Mouse (Mus musculus): ENCODE measurements around the gene Kctd18.
A peak's percentile ranks its signal among the peaks of the same experiment; 100 is the strongest.

Gene Kctd18

GRCm38 (mm10) chr1:57991277-57991676 lies 27.5 kb downstream of the Kctd18 start:
- no peak for DNase-seq (ENCODE audit: low spot score in 2 of 2)

- DNase-seq (ENCODE audit: low spot score in 2 of 2) = no peak
Measured at GRCm38 (mm10) chr1:57989052-57989600, 29.6 kb downstream of the Kctd18 start.

GRCm38 (mm10) chr1:57976860-57977259 lies 41.9 kb downstream of the Kctd18 start:
- DNase-seq (ENCODE audit: low spot score in 2 of 2) = no peak

GRCm38 (mm10) chr1:57971588-57971987 lies 47.2 kb downstream of the Kctd18 start:
- DNase-seq (ENCODE audit: low spot score in 2 of 2) = no peak

GRCm38 (mm10) chr1:57969327-57970271 lies 49.2 kb downstream of the Kctd18 start:
- peak; percentile 92 to 96 for DNase-seq (ENCODE audit: low spot score in 2 of 2)

GRCm38 (mm10) chr1:57955774-57956173 lies 63.0 kb downstream of the Kctd18 start:
- DNase-seq (ENCODE audit: low spot score in 2 of 2) = no peak

GRCm38 (mm10) chr1:57954376-57954765 lies 64.4 kb downstream of the Kctd18 start:
- no peak for DNase-seq (ENCODE audit: low spot score in 2 of 2)

- DNase-seq (ENCODE audit: low spot score in 2 of 2) = no peak
Measured at GRCm38 (mm10) chr1:57953586-57954375, 65.0 kb downstream of the Kctd18 start.

GRCm38 (mm10) chr1:57952509-57952908 lies 66.2 kb downstream of the Kctd18 start:
- no peak for DNase-seq (ENCODE audit: low spot score in 2 of 2)

- DNase-seq (ENCODE audit: low spot score in 2 of 2) = no peak
Measured at GRCm38 (mm10) chr1:57949716-57950115, 69.0 kb downstream of the Kctd18 start.

GRCm38 (mm10) chr1:57949195-57949594 lies 69.6 kb downstream of the Kctd18 start:
- no peak for DNase-seq (ENCODE audit: low spot score in 2 of 2)

GRCm38 (mm10) chr1:57947552-57948347 lies 71.0 kb downstream of the Kctd18 start:
- DNase-seq (ENCODE audit: low spot score in 2 of 2) = no peak

- no peak for DNase-seq (ENCODE audit: low spot score in 2 of 2)
Measured at GRCm38 (mm10) chr1:57942215-57942614, 76.5 kb downstream of the Kctd18 start.

GRCm38 (mm10) chr1:57941734-57942133 lies 77.0 kb downstream of the Kctd18 start:
- DNase-seq (ENCODE audit: low spot score in 2 of 2) = no peak

- no peak for DNase-seq (ENCODE audit: low spot score in 2 of 2)
Measured at GRCm38 (mm10) chr1:57941095-57941494, 77.7 kb downstream of the Kctd18 start.

- no peak for DNase-seq (ENCODE audit: low spot score in 2 of 2)
Measured at GRCm38 (mm10) chr1:57940691-57941090, 78.1 kb downstream of the Kctd18 start.

GRCm38 (mm10) chr1:57934287-57934686 lies 84.5 kb downstream of the Kctd18 start:
- DNase-seq (ENCODE audit: low spot score in 2 of 2) = no peak

GRCm38 (mm10) chr1:57918567-57918966 lies 100.2 kb downstream of the Kctd18 start:
- no peak for DNase-seq (ENCODE audit: low spot score in 2 of 2)

GRCm38 (mm10) chr1:57917342-57917741 lies 101.4 kb downstream of the Kctd18 start:
- DNase-seq (ENCODE audit: low spot score in 2 of 2) = no peak

GRCm38 (mm10) chr1:57911561-57911960 lies 107.2 kb downstream of the Kctd18 start:
- no peak for DNase-seq (ENCODE audit: low spot score in 2 of 2)

- no peak for DNase-seq (ENCODE audit: low spot score in 2 of 2)
Measured at GRCm38 (mm10) chr1:57906312-57906711, 112.4 kb downstream of the Kctd18 start.

- DNase-seq (ENCODE audit: low spot score in 2 of 2) = no peak
Measured at GRCm38 (mm10) chr1:57905912-57906311, 112.8 kb downstream of the Kctd18 start.

All from spleen, postnatal 10 days (tissue).